Mouse (Mus musculus) embryonic fibroblast, embryonic 13.5 days (primary cell): ENCODE results near the gene Gm26558. TPM values are rescaled to one million over a fixed set of nuclear protein-coding genes. Genes with fewer than 3 reads are reported as not detected.

Source experiments
- H3K27ac ChIP-seq: 2 replicates; pipeline ENCODE4 v1.5.1; 2012; ENCODE audit warnings: low read length, control low read depth, inconsistent platforms; ENCODE audit not compliant: insufficient read depth
- H3K4me1 ChIP-seq: 2 replicates; pipeline ENCODE4 v1.6.1; 2011; ENCODE audit warnings: low read length; ENCODE audit not compliant: control insufficient read depth, insufficient read depth
- H3K4me3 ChIP-seq: 2 replicates; pipeline ENCODE4 v1.5.1; 2011; ENCODE audit warnings: mild to moderate bottlenecking, control low read depth, low read length; ENCODE audit not compliant: insufficient read depth
- CTCF ChIP-seq: IDR thresholded peaks from 2 replicates; pipeline ENCODE4 v1.5.1; 2011; ENCODE audit warnings: mild to moderate bottlenecking, control low read depth, low read length, moderate library complexity, borderline replicate concordance; ENCODE audit not compliant: insufficient read depth
- POLR2A ChIP-seq: IDR thresholded peaks from 2 replicates; pipeline ENCODE4 v1.6.1; 2011; ENCODE audit warnings: low read depth, mild to moderate bottlenecking, control low read depth, low read length, moderate library complexity
- polyA plus RNA-seq: library from polyadenylated mRNA; stranded (reverse); fragments of >200 nt; gene quantifications from 2 replicates; pipeline ENCODE4 v1.2.4, GENCODE M21; 2011; ENCODE audit warnings: low read depth; ENCODE audit not compliant: missing spikeins, insufficient read length

Gm26558 gene
- polyA plus RNA-seq, 1 experiment = not detected

DNA sequence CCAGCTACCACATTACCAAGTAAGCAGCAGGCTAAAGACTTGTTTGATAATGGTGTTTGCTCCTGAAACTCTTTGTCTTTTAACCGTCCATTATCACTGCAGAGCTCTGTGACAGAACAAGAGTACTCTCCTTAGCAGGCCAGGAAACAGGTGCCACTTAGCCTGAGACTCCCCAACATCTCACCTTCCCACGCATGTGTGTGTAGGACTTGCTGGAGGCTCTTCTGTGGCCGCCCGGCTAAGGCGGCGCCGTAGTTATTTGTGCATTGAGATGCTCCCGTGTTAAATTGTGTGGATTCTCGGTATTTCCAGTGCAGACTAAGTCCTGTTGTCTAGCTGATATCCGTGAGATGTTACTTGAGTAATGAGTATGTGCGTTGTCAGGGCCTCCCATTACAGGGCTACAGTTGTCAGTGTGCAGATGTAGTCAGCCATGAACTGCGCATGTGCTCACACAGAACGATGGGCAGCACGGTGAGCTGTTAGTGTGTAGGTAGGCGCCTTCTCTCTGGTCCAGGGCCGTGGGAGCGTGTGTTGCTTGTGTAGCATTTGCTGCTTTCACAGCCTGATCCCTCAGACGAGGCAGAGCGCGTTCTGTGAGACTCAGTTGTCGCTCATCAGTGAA, 26.7 kb upstream of the Gm26558 start:
- TF ChIP-seq CTCF (no peak), POLR2A (no peak)
- no peaks in the 10 kb centered on the region for H3K4me1 ChIP-seq
- H3K4me3 ChIP-seq = no peak overlapping the region
- H3K27ac ChIP-seq = no peak overlapping the region

DNA sequence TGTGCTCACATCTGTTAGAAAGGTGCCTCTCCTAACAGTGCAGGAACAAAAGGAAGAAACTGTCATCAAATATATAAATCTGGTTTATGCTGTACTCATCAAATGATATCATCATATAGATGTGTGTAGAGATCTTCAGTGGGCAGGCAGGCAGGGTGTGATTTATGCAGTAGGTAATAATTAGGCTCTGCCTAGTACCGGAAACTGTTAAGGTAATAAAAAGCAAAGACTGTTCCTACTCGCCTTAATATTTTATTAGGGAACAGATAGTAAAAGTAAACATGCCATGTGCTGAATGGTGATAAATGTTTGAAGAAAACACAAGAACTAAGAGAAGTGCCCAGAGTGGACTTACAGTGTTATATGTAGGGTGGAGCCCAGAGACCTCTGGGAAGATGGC, 20.4 kb upstream of the Gm26558 start:
- Histone ChIP-seq H3K27ac (no peak overlapping the region), H3K4me1 (no peaks in the 10 kb centered on the region), H3K4me3 (no peak overlapping the region)
- TF ChIP-seq POLR2A = no peak
- TF ChIP-seq CTCF = no peak

DNA sequence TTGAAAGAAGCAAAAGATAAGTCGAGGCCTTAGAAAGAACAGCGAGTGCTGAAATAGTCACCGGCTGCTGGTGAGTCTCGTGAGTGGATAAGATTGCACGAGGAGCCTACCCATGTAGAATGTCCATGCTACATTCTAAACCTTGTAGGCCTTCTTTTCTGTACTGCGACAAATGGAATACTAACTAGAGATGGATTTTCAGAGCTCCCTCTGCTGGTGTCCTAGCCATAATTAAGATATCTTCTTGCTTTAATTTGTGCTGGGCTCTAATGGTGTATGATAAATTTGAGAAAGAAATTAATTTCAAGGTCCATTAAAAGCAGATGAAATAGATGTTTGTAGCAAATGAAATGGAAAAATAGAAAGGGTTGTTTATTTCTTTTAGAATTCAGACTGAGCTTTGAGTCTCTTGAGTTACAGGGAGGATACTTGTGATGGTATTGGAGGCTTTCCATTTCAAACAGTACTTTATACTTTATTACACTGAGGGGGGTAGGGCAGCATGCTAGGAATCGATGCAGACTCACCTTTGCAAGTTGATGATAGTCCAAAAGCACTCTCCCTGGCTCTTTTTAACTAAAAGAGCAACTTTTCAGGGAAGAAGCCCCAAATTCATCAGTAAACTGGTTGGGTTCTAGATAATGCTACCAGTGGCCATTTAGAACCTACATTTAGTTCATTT, 11.7 kb upstream of the Gm26558 start:
- Histone ChIP-seq H3K4me1 (no peaks in the 10 kb centered on the region), H3K4me3 (no peak overlapping the region), H3K27ac (no peak overlapping the region)
- TF ChIP-seq POLR2A (no peak), CTCF (no peak)

DNA sequence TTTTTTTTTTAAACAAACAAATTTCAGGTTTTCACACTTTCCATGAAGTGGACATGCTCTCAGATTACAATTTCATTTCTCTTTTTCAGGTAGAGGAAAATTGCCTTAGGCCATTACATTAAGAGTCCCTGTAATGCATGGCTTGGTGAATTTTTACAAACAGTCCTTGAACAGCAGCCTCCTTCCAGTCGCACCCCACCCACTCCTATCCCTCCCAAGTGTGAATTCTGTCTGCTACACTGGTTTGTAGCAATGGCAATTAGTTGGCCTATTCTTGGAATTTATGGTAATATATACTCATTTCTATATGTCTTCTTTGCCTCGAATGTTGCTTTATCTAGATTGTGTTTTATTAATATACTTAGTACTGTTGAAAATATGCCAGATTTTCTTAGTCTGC, 10.6 kb upstream of the Gm26558 start:
- H3K4me3 ChIP-seq = no peak overlapping the region
- peaks cover 5% of the 10 kb centered on the region; the same call in 1 of the 2 replicates for H3K4me1 ChIP-seq
- TF ChIP-seq CTCF (no peak), POLR2A (no peak)
- H3K27ac ChIP-seq = no peak overlapping the region

DNA sequence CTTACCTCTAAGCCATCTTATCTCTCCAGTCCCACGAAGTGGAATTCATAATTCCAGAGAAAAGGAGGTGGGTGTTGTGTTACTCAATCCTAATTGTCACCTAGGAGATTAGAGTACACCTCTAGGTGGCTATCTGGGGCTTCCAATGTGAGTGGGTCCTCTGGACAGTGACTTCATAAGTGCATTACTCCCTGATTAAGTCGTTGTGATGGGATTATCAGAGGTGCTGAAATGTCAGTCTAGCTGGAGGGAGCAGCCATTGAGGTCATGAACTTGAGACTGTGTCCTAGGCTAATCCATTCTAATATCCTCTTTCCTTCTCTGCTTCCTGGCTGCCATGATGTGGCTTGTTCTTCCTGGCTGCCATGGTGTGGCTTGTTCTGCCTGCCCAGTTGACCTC, 8.0 kb upstream of the Gm26558 start:
- no peak overlapping the region for H3K4me3 ChIP-seq
- peaks cover 5% of the 10 kb centered on the region; the same call in 1 of the 2 replicates for H3K4me1 ChIP-seq
- no peak overlapping the region for H3K27ac ChIP-seq
- TF ChIP-seq CTCF = no peak
- no peak for TF ChIP-seq POLR2A

DNA sequence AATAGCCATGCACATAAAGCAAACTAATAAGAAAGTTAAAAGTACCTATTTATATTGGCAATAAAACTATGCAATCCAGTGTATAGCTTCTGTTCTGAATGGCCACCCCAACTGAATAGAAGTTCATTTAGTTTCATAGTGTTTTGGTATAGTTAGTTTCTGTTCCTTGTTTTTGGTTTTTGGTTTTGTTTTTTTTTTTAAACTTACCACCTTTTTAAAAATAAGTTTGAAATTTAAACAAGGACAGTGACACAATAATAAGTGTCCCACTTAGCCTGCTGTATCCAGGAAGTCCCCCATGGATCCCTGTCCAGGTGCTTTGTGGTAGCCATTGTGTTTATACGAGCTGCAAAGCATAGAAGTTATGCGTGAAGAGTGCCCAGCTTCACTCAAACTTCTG, 7.3 kb upstream of the Gm26558 start:
- no peak overlapping the region for H3K27ac ChIP-seq
- TF ChIP-seq CTCF = no peak
- TF ChIP-seq POLR2A = no peak
- H3K4me3 ChIP-seq = no peak overlapping the region
- H3K4me1 ChIP-seq = peaks cover 5% of the 10 kb centered on the region; the same call in 1 of the 2 replicates

DNA sequence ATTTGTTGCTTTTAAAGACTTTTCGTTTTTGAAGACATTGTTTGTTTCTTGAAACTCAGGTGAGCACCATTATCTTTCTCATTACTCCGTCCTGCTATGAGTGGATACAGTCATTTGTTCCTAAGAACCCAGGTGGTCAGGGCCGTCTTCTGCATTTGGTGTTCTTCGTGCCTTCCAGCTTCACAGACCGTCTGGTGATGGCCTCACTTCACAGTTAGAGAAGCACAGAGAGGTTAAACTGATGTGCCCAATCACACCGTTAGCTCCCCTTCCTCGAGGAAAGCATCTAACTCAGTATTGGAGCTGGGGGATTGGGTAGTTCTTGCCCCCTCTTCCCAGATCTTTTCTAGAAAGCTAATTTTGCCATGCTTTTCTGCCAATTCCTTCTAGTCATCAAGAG, 5.1 kb upstream of the Gm26558 start:
- Histone ChIP-seq H3K4me1 (peaks cover 9% of the 10 kb centered on the region), H3K27ac (no peak overlapping the region), H3K4me3 (no peak overlapping the region)
- TF ChIP-seq POLR2A (no peak), CTCF (no peak)

DNA sequence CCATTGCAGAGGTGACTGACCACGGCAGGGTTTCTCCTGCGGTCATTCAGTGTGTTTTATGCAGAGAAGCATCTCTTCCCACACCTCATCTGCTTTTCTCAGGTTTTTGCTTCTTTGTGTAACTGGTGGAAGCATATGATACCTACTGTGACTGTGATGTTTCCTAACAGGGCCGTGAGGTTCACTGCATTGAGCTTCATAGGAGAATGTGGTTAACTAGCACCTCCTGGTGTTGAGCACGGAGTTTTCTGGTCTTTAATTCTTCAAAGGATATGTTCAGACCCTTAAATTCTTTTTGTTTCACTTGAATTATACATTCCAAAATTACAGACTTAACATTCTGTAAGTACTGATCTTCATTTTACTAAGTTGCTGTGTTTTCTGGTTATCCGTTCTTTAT, 1.9 kb upstream of the Gm26558 start:
- Histone ChIP-seq H3K4me3 (peak overlapping the region; percentile 97; the same call in 1 of the 2 replicates), H3K4me1 (peaks cover 9% of the 10 kb centered on the region), H3K27ac (no peak overlapping the region)
- TF ChIP-seq CTCF = no peak
- no peak for TF ChIP-seq POLR2A

DNA sequence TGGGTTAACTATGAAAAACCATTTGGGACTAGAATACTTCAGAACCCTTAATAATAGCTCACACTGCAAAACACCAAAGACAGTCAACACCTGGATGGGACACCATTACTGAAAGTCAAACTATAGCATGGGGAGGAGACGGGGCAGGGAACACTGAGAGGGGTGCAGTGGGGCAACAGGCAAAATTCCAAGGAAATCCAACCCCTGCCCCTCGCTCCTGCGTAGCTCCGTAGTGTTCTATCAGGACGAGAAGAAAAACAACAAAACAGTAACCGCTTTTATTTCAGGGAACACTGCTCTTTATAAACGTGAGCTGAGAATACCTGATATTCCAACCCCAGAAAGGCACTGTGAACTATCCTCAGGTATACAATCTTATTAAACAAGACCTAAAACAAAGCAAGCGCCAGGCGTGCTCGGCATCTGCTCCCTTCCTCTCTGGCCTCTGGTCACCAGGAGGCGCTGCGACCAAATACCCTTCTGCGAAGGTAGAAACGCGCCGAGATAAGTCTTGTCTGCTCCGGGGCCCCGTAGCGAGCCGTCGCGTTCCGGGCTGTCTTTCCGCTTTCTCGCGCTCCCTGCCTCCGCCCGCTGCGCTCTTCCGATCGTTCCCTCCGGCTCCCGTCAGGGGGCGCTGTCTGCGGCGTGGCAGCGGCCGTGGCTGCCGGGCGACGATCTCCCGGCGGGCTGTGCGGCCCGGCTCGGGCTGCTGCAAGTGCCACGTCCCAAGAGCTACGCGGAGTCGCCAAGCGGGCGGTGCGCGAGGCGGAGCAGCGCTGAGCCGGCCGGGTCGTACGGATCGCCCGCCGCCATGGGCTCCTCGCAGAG, 807 bp downstream of the Gm26558 start, which contains the start of gene Gorasp2:
TSS of gene Gorasp2 (plus strand) at position 690 of the 828 bp plus-strand sequence.
- peak; percentile 94 for TF ChIP-seq POLR2A
- TF ChIP-seq CTCF = peak; percentile 66
- Histone ChIP-seq H3K4me3 (peak within 1 kb of the TSS; percentile 97), H3K4me1 (peaks cover 3% of the 10 kb centered on the region), H3K27ac (peak within 1 kb of the TSS; percentile 79)
